Mouse (Mus musculus) forebrain, embryonic 12.5 days (tissue): ENCODE measurements around the gene Nos1ap. TPM values are rescaled to one million over a fixed set of nuclear protein-coding genes. Genes with fewer than 3 reads are reported as not detected.
A peak's percentile ranks its signal among the peaks of the same experiment; 100 is the strongest.

Experiments used
- ATAC-seq: fragments of 200-750 bp; cut with Nextera tagmentation; 2 replicates; pipeline ENCODE4 v1.8.0; 2017; ENCODE audit warnings: moderate TSS enrichment; ENCODE audit not compliant: low FRiP score
- H3K27ac ChIP-seq: fragments of 300-500 bp; sonication (generic); 2 replicates; pipeline ENCODE4 v1.5.1; 2016; ENCODE audit warnings: mild to moderate bottlenecking
- H3K27me3 ChIP-seq: fragments of 300-500 bp; sonication (generic); 2 replicates; pipeline ENCODE4 v1.6.1; 2016; ENCODE audit warnings: mild to moderate bottlenecking
- H3K36me3 ChIP-seq: fragments of 300-500 bp; sonication (generic); replicated peaks from 2 replicates; pipeline ENCODE4 v1.6.1; 2016; ENCODE audit warnings: mild to moderate bottlenecking
- H3K4me1 ChIP-seq: fragments of 300-500 bp; sonication (generic); 2 replicates; pipeline ENCODE4 v1.6.1; 2016
- H3K4me2 ChIP-seq: fragments of 300-500 bp; sonication (generic); 2 replicates; pipeline ENCODE4 v1.6.1; 2016; ENCODE audit warnings: mild to moderate bottlenecking, moderate library complexity
- H3K4me3 ChIP-seq: fragments of 300-500 bp; sonication (generic); replicated peaks from 2 replicates; pipeline ENCODE4 v1.5.1; 2016; ENCODE audit warnings: mild to moderate bottlenecking
- H3K9ac ChIP-seq: fragments of 300-500 bp; sonication (generic); 2 replicates; pipeline ENCODE4 v1.6.1; 2016; ENCODE audit warnings: mild to moderate bottlenecking
- H3K9me3 ChIP-seq: fragments of 300-500 bp; sonication (generic); 2 replicates; pipeline ENCODE4 v1.6.1; 2016
- WGBS: fragments of 180-500 bp; shearing (Covaris S2); methylation state at CpG from one replicate; pipeline ENCODE4 v1.1.7; 2016; 5-methylcytosine and 5-hydroxymethylcytosine counted together
- polyA plus RNA-seq: library from polyadenylated mRNA; unstranded; fragments of >200 nt; fragmentation: Nextera tagmentation; extraction: Ambion mirVana; gene quantifications from 2 replicates; pipeline ENCODE4 v1.2.1, GENCODE M21; 2016

Gene Nos1ap
- polyA plus RNA-seq, 1 experiment from 2014 or later = 25.5 TPM

DNA sequence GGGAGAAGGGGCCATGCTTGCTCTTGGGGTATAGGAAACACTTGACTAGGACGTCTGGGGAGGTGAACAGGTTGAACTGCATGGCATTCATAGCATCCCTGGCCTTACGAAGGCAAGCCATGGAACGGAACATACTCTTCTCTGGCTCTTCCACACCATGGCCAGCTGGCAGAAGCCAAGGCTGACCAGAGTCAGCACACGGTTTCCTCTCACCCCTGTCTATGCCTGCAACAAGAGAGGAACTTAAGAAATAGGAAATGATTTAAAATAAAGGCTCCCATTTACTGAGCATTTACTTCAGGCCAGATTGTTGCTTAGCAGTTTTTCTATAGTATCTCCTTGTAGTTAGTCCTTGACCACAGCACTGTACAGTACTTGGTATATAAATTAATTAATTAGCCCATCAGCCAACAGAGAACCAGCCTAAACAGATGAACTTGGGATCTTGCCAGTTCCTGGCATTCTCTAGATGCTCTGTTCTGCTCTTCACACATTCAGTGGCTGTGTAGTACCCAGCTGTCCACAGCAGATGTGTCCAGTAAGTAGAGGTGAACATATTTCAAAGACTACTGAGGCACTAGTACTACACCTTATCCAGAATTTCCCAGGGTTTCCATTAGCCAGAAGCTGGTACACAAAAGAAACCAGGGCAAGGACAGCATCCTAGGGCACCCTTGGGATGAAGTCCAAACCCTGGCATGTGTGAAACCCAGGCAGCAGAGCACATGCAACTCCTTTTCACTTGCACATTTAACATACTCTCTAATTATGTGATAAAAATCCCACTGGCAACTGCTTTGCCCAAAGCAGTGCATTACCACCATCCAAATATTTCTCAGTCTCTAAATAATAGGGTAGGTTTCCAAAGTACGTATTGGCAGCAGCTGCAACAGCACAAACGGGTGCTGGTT, 123.3 kb downstream of the Nos1ap start:
- Histone ChIP-seq H3K9me3 (no peaks in the 10 kb centered on the region), H3K4me1 (peaks cover 4% of the 10 kb centered on the region), H3K36me3 (no peaks in the 10 kb centered on the region), H3K9ac (no peak overlapping the region), H3K4me3 (no peak overlapping the region), H3K27me3 (no peaks in the 10 kb centered on the region), H3K27ac (0 out of 2 replicates have a peak overlapping the region, but pooled peaks have one; percentile 31), H3K4me2 (no peak overlapping the region)
- ATAC-seq = peak; percentile 63; the same call in 1 of the 2 replicates
- WGBS = 71% methylated on average over 6 of the region's 6 CpGs

DNA sequence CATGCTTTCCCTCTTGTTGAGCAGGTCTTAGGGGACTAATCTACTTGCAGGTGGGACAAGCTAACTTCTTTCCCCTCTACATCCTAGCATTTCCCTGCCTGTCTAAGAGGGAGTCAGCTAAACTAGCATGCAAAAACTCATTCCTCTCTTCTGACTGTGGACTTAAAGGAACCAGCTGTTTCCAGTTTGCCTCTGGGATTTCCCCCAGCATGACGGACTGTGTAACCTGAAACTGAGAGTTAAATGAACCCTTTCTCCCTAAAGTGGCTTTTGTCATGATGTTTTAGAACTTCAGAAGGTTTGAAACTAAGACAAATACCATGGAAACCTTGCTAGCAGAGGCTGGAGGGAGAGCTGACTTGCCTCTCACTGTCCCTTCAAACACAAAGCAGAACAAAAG, 127.5 kb downstream of the Nos1ap start:
- Histone ChIP-seq H3K27me3 (no peaks in the 10 kb centered on the region), H3K4me1 (peaks cover 8% of the 10 kb centered on the region; the same call in 1 of the 2 replicates), H3K36me3 (no peaks in the 10 kb centered on the region), H3K9ac (no peak overlapping the region), H3K9me3 (no peaks in the 10 kb centered on the region), H3K4me3 (no peak overlapping the region), H3K4me2 (no peak overlapping the region), H3K27ac (no peak overlapping the region)
- no peak for ATAC-seq
- 62% methylated on average over 1 of the region's 1 CpGs for WGBS

DNA sequence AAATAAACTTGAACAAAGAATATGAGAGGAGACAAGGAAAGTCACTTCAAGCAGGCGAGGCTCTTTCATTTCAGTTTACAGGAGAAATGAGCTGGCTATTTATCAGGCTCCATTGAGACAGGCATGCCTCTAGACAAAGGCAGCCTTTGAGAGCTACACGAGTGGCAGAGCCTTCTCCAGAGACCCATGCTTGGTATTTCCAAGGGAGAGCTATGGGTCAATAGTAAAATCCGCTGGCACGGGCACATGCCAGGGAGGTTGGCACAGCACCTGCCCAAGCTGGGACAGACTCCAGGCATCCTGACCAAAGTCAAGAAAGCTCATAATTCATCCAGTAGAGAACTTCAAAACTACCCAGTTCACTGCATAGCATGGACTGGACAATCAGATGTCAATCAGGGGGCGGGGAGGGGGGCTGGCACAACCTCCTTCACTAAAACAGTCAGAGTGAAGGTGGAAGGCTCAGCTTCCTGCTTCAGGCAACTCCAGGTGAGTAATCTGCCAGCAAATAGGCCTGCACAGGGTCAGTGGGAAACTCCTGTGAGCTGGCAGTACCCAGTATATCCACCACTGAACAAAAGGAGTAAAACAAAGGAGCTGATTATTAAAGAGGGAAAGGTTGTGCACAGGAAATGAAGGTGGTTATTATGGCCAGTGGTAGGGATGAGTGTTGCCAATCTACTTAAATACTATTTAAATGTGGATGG, 129.6 kb downstream of the Nos1ap start:
- H3K27ac ChIP-seq = no peak overlapping the region; the same call in 1 of the 2 replicates
- H3K4me2 ChIP-seq = no peak overlapping the region
- peak; percentile 47; the same call in 1 of the 2 replicates for ATAC-seq
- H3K36me3 ChIP-seq = no peaks in the 10 kb centered on the region
- H3K9ac ChIP-seq = no peak overlapping the region
- no peaks in the 10 kb centered on the region for H3K9me3 ChIP-seq
- peaks cover 8% of the 10 kb centered on the region; the same call in 1 of the 2 replicates for H3K4me1 ChIP-seq
- 40% methylated on average over 5 of the region's 5 CpGs for WGBS
- no peaks in the 10 kb centered on the region for H3K27me3 ChIP-seq
- no peak overlapping the region for H3K4me3 ChIP-seq

DNA sequence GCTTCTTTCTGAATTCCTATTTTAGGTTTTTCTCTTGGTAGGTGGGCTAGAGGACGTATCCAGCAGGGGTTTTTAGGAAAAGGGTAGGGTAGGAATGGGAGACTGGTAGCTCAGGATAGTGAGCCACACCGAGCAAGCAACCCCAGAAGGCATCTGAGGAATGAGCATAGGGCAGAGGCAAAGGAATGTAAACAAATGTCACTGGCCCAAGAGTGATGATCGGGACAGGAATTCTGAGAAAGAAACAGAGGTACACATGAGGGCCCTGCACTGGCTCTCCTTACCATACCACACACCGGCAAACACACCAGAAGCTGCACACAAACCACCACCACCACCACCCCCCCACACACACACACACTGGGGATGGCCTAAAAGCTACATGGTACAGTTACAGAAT, 132.0 kb downstream of the Nos1ap start:
- H3K9ac ChIP-seq = no peak overlapping the region

DNA sequence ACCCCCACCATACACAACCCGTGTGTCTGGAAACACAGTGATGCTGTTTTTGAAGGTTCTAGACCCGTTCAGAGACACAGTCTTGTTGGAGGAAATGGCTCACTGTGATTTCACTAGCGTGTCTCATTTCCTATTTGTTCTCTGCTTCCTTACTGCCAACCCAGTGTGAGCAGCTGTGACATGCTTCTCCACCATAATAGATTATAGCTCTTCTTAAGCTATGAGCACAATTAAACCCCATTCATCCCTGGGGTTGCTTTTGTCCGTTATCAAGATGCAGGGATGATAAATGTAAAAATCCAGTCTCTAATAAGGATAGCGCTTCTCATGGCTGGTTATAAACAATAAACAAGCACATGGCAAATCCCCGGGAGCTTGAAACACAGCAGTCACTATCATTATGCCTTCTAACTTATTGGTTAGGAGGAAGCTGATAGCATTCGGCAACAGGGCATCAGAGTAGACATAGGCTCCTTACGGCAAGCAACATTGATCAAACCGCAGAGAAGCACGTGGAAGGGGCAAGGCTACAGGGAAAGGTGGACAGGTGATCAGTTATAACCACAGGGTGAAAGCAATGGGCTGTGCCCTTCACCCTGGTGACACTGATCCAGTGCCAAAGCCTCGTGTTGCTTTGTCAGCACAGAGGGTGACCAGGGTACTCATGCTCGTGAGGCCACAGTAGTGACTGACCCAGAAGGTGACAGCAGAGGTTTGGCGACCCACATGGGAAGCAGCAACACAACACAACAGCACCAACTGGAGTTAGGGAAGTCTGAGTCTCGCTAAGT, 133.6 kb downstream of the Nos1ap start:
- no peak for ATAC-seq
- no peak overlapping the region for H3K27ac ChIP-seq
- no peak overlapping the region for H3K4me3 ChIP-seq
- H3K4me1 ChIP-seq = peaks cover 12% of the 10 kb centered on the region; the same call in 1 of the 2 replicates
- H3K36me3 ChIP-seq = no peaks in the 10 kb centered on the region
- H3K9ac ChIP-seq = no peak overlapping the region
- no peaks in the 10 kb centered on the region for H3K27me3 ChIP-seq
- H3K4me2 ChIP-seq = no peak overlapping the region
- H3K9me3 ChIP-seq = no peaks in the 10 kb centered on the region
- 89% methylated on average over 14 of the region's 14 CpGs for WGBS

More for the DNA sequence above, 132.0 kb downstream of the Nos1ap start:
- Histone ChIP-seq H3K36me3 (no peaks in the 10 kb centered on the region), H3K27me3 (no peaks in the 10 kb centered on the region), H3K4me1 (peaks cover 12% of the 10 kb centered on the region; the same call in 1 of the 2 replicates), H3K27ac (no peak overlapping the region), H3K4me2 (no peak overlapping the region), H3K9me3 (no peaks in the 10 kb centered on the region), H3K4me3 (no peak overlapping the region)
- ATAC-seq = no peak
- WGBS = 87% methylated on average over 4 of the region's 4 CpGs

DNA sequence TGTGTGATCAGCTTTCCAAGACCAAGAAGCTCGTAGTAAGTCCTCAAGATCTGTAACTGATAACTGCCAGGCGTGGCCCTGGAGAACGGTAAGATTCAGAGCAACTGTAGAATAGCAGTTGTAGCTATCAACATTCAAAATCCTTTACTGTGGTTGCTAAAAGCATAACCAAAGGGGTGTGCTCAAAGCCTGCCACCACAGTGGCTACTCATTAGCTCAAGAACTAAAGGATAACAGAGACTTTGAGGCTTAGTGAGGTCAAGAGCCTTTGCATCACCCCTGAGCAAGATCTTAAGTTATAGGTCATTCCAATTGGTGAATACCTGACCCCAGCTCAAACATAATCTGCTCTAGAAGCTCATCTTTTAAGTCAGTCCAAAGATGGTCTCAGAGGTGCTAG, 134.3 kb downstream of the Nos1ap start:
- Histone ChIP-seq H3K27me3 (no peaks in the 10 kb centered on the region), H3K4me2 (no peak overlapping the region), H3K9ac (no peak overlapping the region), H3K4me3 (no peak overlapping the region), H3K36me3 (no peaks in the 10 kb centered on the region), H3K4me1 (peaks cover 12% of the 10 kb centered on the region; the same call in 1 of the 2 replicates), H3K9me3 (no peaks in the 10 kb centered on the region), H3K27ac (no peak overlapping the region)
- no peak for ATAC-seq
- WGBS = 95% methylated on average over 3 of the region's 3 CpGs

DNA sequence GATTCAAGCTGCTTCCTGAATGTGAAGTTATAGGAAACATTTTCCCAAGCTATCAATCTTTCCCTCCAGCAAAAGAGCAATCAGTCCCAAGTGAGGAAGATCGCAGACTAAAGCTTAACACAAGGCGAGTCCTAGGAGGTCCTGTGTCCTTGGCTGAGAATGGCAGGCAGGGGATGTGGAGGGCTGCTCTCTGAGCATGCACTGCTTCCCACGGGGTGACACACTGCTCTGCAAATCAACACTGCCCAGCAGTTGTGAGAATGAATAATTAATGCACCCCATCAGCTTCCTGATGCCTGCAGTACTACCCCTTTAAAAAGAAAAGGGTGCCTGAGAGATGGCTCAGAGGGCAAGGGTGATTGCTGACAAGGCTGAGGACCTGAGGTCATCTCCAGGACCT, 136.2 kb downstream of the Nos1ap start:
- Histone ChIP-seq H3K27ac (no peak overlapping the region), H3K9ac (no peak overlapping the region), H3K27me3 (no peaks in the 10 kb centered on the region), H3K4me1 (peaks cover 3% of the 10 kb centered on the region; the same call in 1 of the 2 replicates), H3K4me2 (no peak overlapping the region), H3K36me3 (no peaks in the 10 kb centered on the region), H3K4me3 (no peak overlapping the region), H3K9me3 (no peaks in the 10 kb centered on the region)
- WGBS = 61% methylated on average over 3 of the region's 3 CpGs
- ATAC-seq = 0 out of 2 replicates have a peak, but pooled peaks have one; percentile 51

DNA sequence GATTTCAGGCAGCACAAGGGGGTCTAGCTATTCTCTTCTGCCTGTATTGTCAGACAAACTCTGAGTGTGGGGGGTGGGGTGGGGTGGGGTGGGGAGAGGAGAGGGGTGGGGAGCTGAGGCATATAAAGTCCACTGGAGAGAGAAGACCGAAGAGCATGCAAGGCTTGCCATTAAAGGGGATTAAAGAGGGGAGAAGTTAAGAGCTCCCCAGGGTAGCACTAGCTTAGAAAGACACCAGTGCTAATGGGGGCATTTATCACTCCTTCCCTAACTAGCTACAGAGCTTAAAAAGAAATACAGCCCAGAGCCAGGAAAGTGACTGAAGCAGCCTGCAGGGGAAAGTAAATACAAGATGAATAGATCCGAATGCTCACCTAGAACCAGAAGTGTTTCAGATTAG, 141.4 kb downstream of the Nos1ap start:
- Histone ChIP-seq H3K27me3 (no peaks in the 10 kb centered on the region), H3K9me3 (no peaks in the 10 kb centered on the region), H3K36me3 (no peaks in the 10 kb centered on the region), H3K27ac (no peak overlapping the region), H3K4me3 (no peak overlapping the region), H3K9ac (no peak overlapping the region), H3K4me1 (peaks cover 11% of the 10 kb centered on the region), H3K4me2 (no peak overlapping the region)
- WGBS = 12% methylated on average over 2 of the region's 2 CpGs
- ATAC-seq = no peak

DNA sequence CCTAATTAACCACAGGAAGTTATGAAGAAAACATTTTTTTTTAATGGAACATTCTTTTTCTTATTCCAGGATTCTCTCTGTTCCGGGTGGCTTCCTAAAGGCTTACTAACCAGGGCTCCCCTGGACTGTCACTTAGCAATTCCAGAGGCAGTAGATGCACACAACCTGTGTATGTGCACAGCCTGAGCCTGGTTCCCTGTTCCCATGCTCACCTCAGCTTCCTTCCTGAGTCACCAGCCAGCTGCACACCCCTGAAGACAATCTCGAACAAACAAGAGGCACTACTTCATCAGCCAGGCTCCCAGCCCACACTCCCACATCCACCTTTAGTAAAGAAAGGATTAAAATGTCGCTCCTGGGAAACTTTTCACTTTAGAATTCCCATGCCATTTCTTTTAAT, 144.2 kb downstream of the Nos1ap start:
- Histone ChIP-seq H3K36me3 (no peaks in the 10 kb centered on the region), H3K9ac (no peak overlapping the region), H3K27me3 (no peaks in the 10 kb centered on the region), H3K27ac (no peak overlapping the region), H3K4me2 (no peak overlapping the region), H3K4me3 (no peak overlapping the region), H3K4me1 (peaks cover 10% of the 10 kb centered on the region), H3K9me3 (no peaks in the 10 kb centered on the region)
- WGBS = 50% methylated on average over 3 of the region's 3 CpGs
- ATAC-seq = no peak

DNA sequence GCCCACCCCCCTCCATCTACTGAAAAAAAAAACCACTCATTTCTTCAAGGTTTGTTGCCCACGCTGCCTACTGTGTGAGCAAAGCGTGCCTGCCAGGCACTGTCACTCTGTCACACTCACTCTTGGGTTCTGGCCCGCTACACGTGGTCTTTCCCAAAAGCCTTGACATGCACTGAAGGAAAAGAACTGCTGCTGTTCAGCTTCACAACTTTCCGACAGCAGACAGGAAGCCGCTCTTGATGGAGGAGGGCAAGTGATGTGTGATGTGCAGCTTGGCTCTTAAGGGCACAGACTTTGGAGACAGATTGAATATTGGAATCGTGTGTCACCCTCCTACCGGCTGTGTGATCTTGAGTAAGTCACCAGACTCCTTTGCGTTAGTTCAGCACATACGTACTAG, 149.3 kb downstream of the Nos1ap start:
- ATAC-seq = no peak
- Histone ChIP-seq H3K36me3 (no peaks in the 10 kb centered on the region), H3K9ac (no peak overlapping the region), H3K4me3 (no peak overlapping the region), H3K27me3 (no peaks in the 10 kb centered on the region), H3K27ac (no peak overlapping the region), H3K4me1 (peaks cover 9% of the 10 kb centered on the region; the same call in 1 of the 2 replicates), H3K4me2 (no peak overlapping the region), H3K9me3 (no peaks in the 10 kb centered on the region)
- WGBS = 92% methylated on average over 10 of the region's 10 CpGs

DNA sequence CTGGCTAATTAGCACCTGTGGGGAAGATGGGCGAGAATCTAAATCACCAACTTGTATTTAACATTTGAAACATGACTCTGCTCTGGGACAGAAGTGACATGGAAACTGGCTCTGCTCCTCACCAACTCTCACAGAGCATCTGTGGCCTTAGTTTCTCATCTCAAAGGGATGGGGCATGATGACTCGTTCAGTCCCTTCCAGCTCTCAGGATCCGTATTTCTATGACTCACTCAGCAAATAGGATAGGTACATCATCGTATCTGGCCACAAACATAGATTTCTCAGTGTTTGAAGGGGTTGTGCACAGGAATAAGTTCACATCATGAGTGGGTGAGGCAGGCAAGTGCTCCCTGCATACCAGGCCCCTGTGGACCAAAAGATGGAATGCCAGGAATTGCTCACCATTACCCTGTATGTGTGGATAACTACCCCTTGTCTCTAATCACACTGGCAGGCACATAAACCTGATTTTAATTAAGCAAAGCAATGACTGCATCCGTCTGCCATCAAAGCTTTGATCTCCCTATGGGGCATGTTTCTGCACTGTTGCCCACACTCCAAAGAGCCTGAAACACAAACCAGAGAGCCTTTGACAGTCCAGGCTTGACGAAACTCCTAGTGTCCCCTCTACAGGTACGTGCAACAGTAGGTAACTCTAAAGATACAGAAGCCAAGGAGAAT, 151.1 kb downstream of the Nos1ap start:
- Histone ChIP-seq H3K4me3 (no peak overlapping the region), H3K27ac (0 out of 2 replicates have a peak overlapping the region, but pooled peaks have one; percentile 47), H3K9me3 (no peaks in the 10 kb centered on the region), H3K4me1 (peaks cover 9% of the 10 kb centered on the region; the same call in 1 of the 2 replicates), H3K4me2 (no peak overlapping the region), H3K36me3 (no peaks in the 10 kb centered on the region), H3K9ac (no peak overlapping the region), H3K27me3 (no peaks in the 10 kb centered on the region)
- whole genome bisulfite sequencing = 49% methylated on average over 7 of the region's 7 CpGs
- peak; percentile 53; the same call in 1 of the 2 replicates for ATAC-seq
